Mouse (Mus musculus): ENCODE data around the gene Gm16503. TPM values are rescaled to one million over a fixed set of nuclear protein-coding genes. Genes with fewer than 3 reads are reported as not detected.

Gene Gm16503
- polyA plus RNA-seq (2012; rRNA removed): 0.12 and 0.13 TPM in 2 replicates

DNA sequence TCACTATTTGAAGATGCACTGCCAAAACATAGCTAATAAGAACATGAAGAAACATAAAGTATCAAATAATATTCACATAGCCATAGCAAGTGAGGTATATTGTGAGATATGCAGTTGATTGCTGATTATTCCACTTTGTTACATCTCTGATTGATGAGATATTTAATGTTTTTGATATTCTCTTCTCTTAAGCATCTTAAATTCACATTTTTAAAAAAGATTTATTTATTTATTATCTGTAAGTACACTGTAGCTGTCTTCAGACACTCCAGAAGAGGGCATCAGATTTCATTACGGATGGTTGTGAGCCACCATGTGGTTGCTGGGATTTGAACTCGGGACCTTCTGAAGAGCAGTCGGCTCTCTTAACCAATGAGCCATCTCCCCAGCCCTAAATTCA is at the start of gene Gm16503:
Gene Gm16503, plus strand, starts transcription at position 301 of the 400 bp plus-strand sequence.

GRCm38 (mm10) chr4:147492117-147492516 is 47.9 kb upstream of the Gm16503 start, which contains the start of gene Zfp982:
Gene Zfp982, plus strand, starts transcription at chr4:147492417.

GRCm38 (mm10) chr4:147553071-147553470 is 13.1 kb downstream of the Gm16503 start, which contains the start of gene Zfp985:
Gene Zfp985, plus strand, starts transcription at chr4:147553277.

Other genes starting within 250 kb of the Gm16503 start
- 0.01 TPM in 2 replicates for gene Zfp988, start 234.5 kb upstream of the Gm16503 start, polyA plus RNA-seq (2012; rRNA removed)
- 0.09 TPM in 1 of 2 replicates, not detected in the other for gene Zfp978, start 178.9 kb upstream of the Gm16503 start, polyA plus RNA-seq (2012; rRNA removed)
- 1.4 and 1.6 TPM in 2 replicates for gene Zfp982, start 47.8 kb upstream of the Gm16503 start, polyA plus RNA-seq (2012; rRNA removed)
- gene Zfp985, start 13.1 kb downstream of the Gm16503 start, polyA plus RNA-seq (2012; rRNA removed): 0.01 and 0.02 TPM in 2 replicates
- 1.6 and 1.7 TPM in 2 replicates for gene Zfp979, start 102.3 kb downstream of the Gm16503 start, polyA plus RNA-seq (2012; rRNA removed)
- gene Zfp534, start 162.3 kb downstream of the Gm16503 start, polyA plus RNA-seq (2012; rRNA removed): not detected in 2 replicates

Measured in liver, embryonic 14 days (tissue).